Mouse (Mus musculus): ENCODE data around the gene Ctsw.

Gene Ctsw

GRCm38 (mm10) chr19:5461411-5461810, 6.9 kb downstream of the Ctsw start:
- no peak for DNase-seq

- peak; percentile 87 to 88 for DNase-seq
Observed at GRCm38 (mm10) chr19:5460465-5460911, 7.8 kb downstream of the Ctsw start, which contains the start of gene Fibp. Fibp (plus strand) TSS chr19:5460615.

- DNase-seq: no peak
Observed at GRCm38 (mm10) chr19:5459896-5460295, 8.4 kb downstream of the Ctsw start.

GRCm38 (mm10) chr19:5459019-5459418, 9.3 kb downstream of the Ctsw start:
- no peak for DNase-seq

- no peak for DNase-seq
Observed at GRCm38 (mm10) chr19:5457746-5458442, 10.4 kb downstream of the Ctsw start, which contains the start of gene Ccdc85b. Ccdc85b (minus strand) TSS chr19:5457894.

- peak; percentile 94 to 96 for DNase-seq
Observed at GRCm38 (mm10) chr19:5456922-5457745, 11.2 kb downstream of the Ctsw start.

- peak; percentile 31 to 55 for DNase-seq
Observed at GRCm38 (mm10) chr19:5456241-5456921, 11.9 kb downstream of the Ctsw start.

GRCm38 (mm10) chr19:5455568-5455967, 12.7 kb downstream of the Ctsw start:
- DNase-seq: no peak

GRCm38 (mm10) chr19:5455037-5455436, 13.3 kb downstream of the Ctsw start:
- no peak for DNase-seq

GRCm38 (mm10) chr19:5451766-5452165, 16.5 kb downstream of the Ctsw start:
- no peak for DNase-seq

GRCm38 (mm10) chr19:5449673-5450072, 18.6 kb downstream of the Ctsw start:
- no peak for DNase-seq

- DNase-seq: peak in 1 of 2 experiments; percentile 48
Observed at GRCm38 (mm10) chr19:5448354-5449150, 19.8 kb downstream of the Ctsw start.

GRCm38 (mm10) chr19:5447515-5448353, 20.6 kb downstream of the Ctsw start, which contains the start of gene Fosl1:
Fosl1 (plus strand) TSS chr19:5447547.
- peak; percentile 75 to 84 for DNase-seq

GRCm38 (mm10) chr19:5445747-5446146, 22.6 kb downstream of the Ctsw start:
- DNase-seq: no peak

GRCm38 (mm10) chr19:5444954-5445353, 23.4 kb downstream of the Ctsw start:
- no peak for DNase-seq

- no peak for DNase-seq
Observed at GRCm38 (mm10) chr19:5444371-5444908, 23.9 kb downstream of the Ctsw start.

- no peak for DNase-seq
Observed at GRCm38 (mm10) chr19:5433951-5434350, 34.4 kb downstream of the Ctsw start.

GRCm38 (mm10) chr19:5432992-5433852, 35.1 kb downstream of the Ctsw start:
- peak; percentile 52 to 69 for DNase-seq

GRCm38 (mm10) chr19:5431911-5432464, 36.3 kb downstream of the Ctsw start:
- DNase-seq: peak; percentile 70 to 83

GRCm38 (mm10) chr19:5430408-5430807, 37.9 kb downstream of the Ctsw start:
- DNase-seq: no peak

Data from lung, adult 18-20 months (tissue).